Mouse (Mus musculus) kidney, postnatal 0 days (tissue): ENCODE measurements at regions not wholly inside any gene's neighbourhood (a gene's known extent, or its start where the extent isn't known, plus 50 kb on each side); places are given as distances from the start of the nearest gene placed in this dataset.
A peak's percentile ranks its signal among the peaks of the same experiment; 100 is the strongest.

Experiments used
- ATAC-seq: fragments of 200-750 bp; cut with Nextera tagmentation; replicated peaks from 2 replicates; pipeline ENCODE4 v1.8.0; 2017; ENCODE audit warnings: low read depth, moderate number of reproducible peaks, moderate TSS enrichment, moderate library complexity; ENCODE audit not compliant: low FRiP score
- DNase-seq: peaks from one replicate; pipeline ENCODE4 v3.0.0-alpha.2; 2016; ENCODE audit warnings: low spot score
- H3K27ac ChIP-seq: fragments of 300-500 bp; sonication (generic); 2 replicates; pipeline ENCODE4 v1.5.1; 2014; ENCODE audit warnings: mild to moderate bottlenecking
- H3K27me3 ChIP-seq: fragments of 300-500 bp; sonication (generic); 2 replicates; pipeline ENCODE4 v1.6.1; 2014; ENCODE audit warnings: low read length, mixed read lengths; ENCODE audit not compliant: insufficient read depth
- H3K36me3 ChIP-seq: fragments of 300-500 bp; sonication (generic); 2 replicates; pipeline ENCODE4 v1.6.1; 2014; ENCODE audit warnings: low read length, mixed read lengths; ENCODE audit not compliant: insufficient read depth
- H3K4me1 ChIP-seq: fragments of 300-500 bp; sonication (generic); replicated peaks from 2 replicates; pipeline ENCODE4 v1.6.1; 2014; ENCODE audit warnings: antibody characterized with exemption, low read length, mixed read lengths; ENCODE audit not compliant: insufficient read depth
- H3K4me2 ChIP-seq: fragments of 300-500 bp; sonication (generic); 2 replicates; pipeline ENCODE4 v1.6.1; 2014; ENCODE audit warnings: mild to moderate bottlenecking, low read length, moderate library complexity, mixed read lengths
- H3K4me3 ChIP-seq: fragments of 300-500 bp; sonication (generic); replicated peaks from 2 replicates; pipeline ENCODE4 v1.5.1; 2014; ENCODE audit warnings: low read depth, low read length
- H3K9ac ChIP-seq: fragments of 300-500 bp; sonication (generic); 2 replicates; pipeline ENCODE4 v1.6.1; 2014; ENCODE audit warnings: low read depth, low read length
- H3K9me3 ChIP-seq: fragments of 300-500 bp; sonication (generic); replicated peaks from 2 replicates; pipeline ENCODE4 v1.6.1; 2016; ENCODE audit warnings: low read length, inconsistent platforms, mixed read lengths
- CTCF ChIP-seq: IDR thresholded peaks from 2 replicates; pipeline ENCODE4 v1.5.1; 2016; ENCODE audit warnings: antibody characterized with exemption, low read depth, mild to moderate bottlenecking, moderate library complexity
- WGBS: fragments of 180-500 bp; shearing (Covaris S2); extraction: QIAGEN DNeasy Blood & Tissue Kit; methylation state at CpG from one replicate; pipeline ENCODE4 v1.1.7; 2014; 5-methylcytosine and 5-hydroxymethylcytosine counted together

GRCm38 (mm10) chr3:52643796-52644177, 373.2 kb downstream of the Cog6 start:
- Histone ChIP-seq H3K4me1 (no peaks in the 10 kb centered on the region), H3K4me2 (no peak overlapping the region), H3K9me3 (no peaks in the 10 kb centered on the region), H3K27me3 (no peaks in the 10 kb centered on the region), H3K4me3 (no peak overlapping the region), H3K9ac (no peak overlapping the region), H3K36me3 (no peaks in the 10 kb centered on the region), H3K27ac (no peak overlapping the region)
- ATAC-seq: no peak
- DNase-seq: no peak
- TF ChIP-seq CTCF: no peak
- WGBS: 77% methylated on average over 10 of the region's 10 CpGs

DNA sequence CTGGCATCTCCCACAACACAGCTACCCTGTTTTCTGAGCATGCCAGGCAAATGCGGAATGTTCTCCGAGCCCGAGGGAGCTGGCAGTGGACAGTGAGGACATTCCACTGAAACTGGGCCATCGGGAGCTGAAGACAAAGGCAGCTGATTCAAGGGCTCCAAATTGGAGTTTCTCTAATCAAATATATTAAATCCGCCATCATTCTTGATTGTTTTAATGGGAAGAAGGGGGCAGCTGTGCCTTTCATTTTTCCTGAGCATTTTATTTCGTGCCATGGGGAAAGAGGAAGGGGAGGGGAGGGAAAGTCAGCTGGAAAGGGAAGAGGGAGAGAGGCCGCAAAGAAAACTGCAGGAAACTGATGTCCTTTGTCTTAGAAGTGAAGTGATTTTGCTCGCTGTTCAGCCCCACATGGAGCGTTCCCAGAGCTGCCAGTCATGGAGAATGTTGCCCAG, 373.9 kb downstream of the Cog6 start:
- H3K27me3 ChIP-seq: no peaks in the 10 kb centered on the region
- no peak overlapping the region for H3K4me3 ChIP-seq
- H3K4me1 ChIP-seq: no peaks in the 10 kb centered on the region
- DNase-seq: no peak
- no peak overlapping the region for H3K9ac ChIP-seq
- no peak overlapping the region for H3K4me2 ChIP-seq
- H3K9me3 ChIP-seq: no peaks in the 10 kb centered on the region
- TF ChIP-seq CTCF: no peak
- no peak for ATAC-seq
- no peak overlapping the region for H3K27ac ChIP-seq
- 78% methylated on average over 9 of the region's 9 CpGs for WGBS
- H3K36me3 ChIP-seq: no peaks in the 10 kb centered on the region

- Histone ChIP-seq H3K9ac (no peak overlapping the region), H3K4me3 (no peak overlapping the region), H3K36me3 (no peaks in the 10 kb centered on the region), H3K9me3 (no peaks in the 10 kb centered on the region), H3K4me2 (no peak overlapping the region), H3K4me1 (no peaks in the 10 kb centered on the region), H3K27ac (peak overlapping the region; percentile 31; the same call in 1 of the 2 replicates), H3K27me3 (no peaks in the 10 kb centered on the region)
- DNase-seq: no peak
- no peak for ATAC-seq
- 79% methylated on average over 10 of the region's 10 CpGs for WGBS
- no peak for TF ChIP-seq CTCF
These were observed 373.4 kb downstream of the Foxo1 start for GRCm38 (mm10) chr3:52641226-52642181.

- WGBS: 65% methylated on average over 16 of the region's 16 CpGs
These were observed 372.4 kb downstream of the Foxo1 start for GRCm38 (mm10) chr3:52640250-52641147.

GRCm38 (mm10) chr3:52638816-52639215, 370.7 kb downstream of the Foxo1 start:
- no peaks in the 10 kb centered on the region for H3K36me3 ChIP-seq
- ATAC-seq: no peak
- no peak overlapping the region for H3K4me3 ChIP-seq
- no peak overlapping the region for H3K4me2 ChIP-seq
- no peaks in the 10 kb centered on the region for H3K4me1 ChIP-seq
- TF ChIP-seq CTCF: no peak
- H3K9me3 ChIP-seq: no peaks in the 10 kb centered on the region
- WGBS: 89% methylated on average over 5 of the region's 5 CpGs
- no peak overlapping the region for H3K9ac ChIP-seq
- no peak for DNase-seq
- H3K27ac ChIP-seq: no peak overlapping the region
- no peaks in the 10 kb centered on the region for H3K27me3 ChIP-seq

More at GRCm38 (mm10) chr3:52640250-52641147, 372.4 kb downstream of the Foxo1 start:
- Histone ChIP-seq H3K9me3 (no peaks in the 10 kb centered on the region), H3K9ac (no peak overlapping the region), H3K36me3 (no peaks in the 10 kb centered on the region), H3K27me3 (no peaks in the 10 kb centered on the region), H3K27ac (no peak overlapping the region; the same call in 1 of the 2 replicates), H3K4me2 (no peak overlapping the region), H3K4me1 (no peaks in the 10 kb centered on the region), H3K4me3 (no peak overlapping the region)
- TF ChIP-seq CTCF: no peak
- ATAC-seq (no peak), DNase-seq (peak; percentile 27)

GRCm38 (mm10) chr3:52634353-52634752, 366.2 kb downstream of the Foxo1 start:
- H3K36me3 ChIP-seq: no peaks in the 10 kb centered on the region
- H3K9ac ChIP-seq: no peak overlapping the region
- no peak for TF ChIP-seq CTCF
- no peaks in the 10 kb centered on the region for H3K9me3 ChIP-seq
- no peaks in the 10 kb centered on the region for H3K27me3 ChIP-seq
- no peak overlapping the region for H3K4me2 ChIP-seq
- H3K4me1 ChIP-seq: no peaks in the 10 kb centered on the region
- DNase-seq (peak; percentile 75), ATAC-seq (no peak; the same call in 1 of the 2 replicates)
- no peak overlapping the region for H3K4me3 ChIP-seq
- H3K27ac ChIP-seq: no peak overlapping the region
- 11% methylated on average over 6 of the region's 6 CpGs for WGBS
